Mouse (Mus musculus): ENCODE results near the gene Cacna1f. TPM values are rescaled to one million over a fixed set of nuclear protein-coding genes. Genes with fewer than 3 reads are reported as not detected.

The Cacna1f gene
- polyA plus RNA-seq, 1 experiment from 2014 or later = not detected

- no peak for ATAC-seq (ENCODE audit: low FRiP score)
- no peaks in the 10 kb centered on the region for H3K4me1 ChIP-seq
- H3K4me2 ChIP-seq = no peak overlapping the region
- H3K27me3 ChIP-seq = no peaks in the 10 kb centered on the region
- no peak overlapping the region for H3K27ac ChIP-seq
- peaks cover 6% of the 10 kb centered on the region for H3K36me3 ChIP-seq (replicated peaks)
- H3K4me3 ChIP-seq (replicated peaks) = no peak overlapping the region
- H3K9me3 ChIP-seq = no peaks in the 10 kb centered on the region
- no peak overlapping the region for H3K9ac ChIP-seq
- WGBS = 89% methylated on average over 11 of the region's 11 CpGs
Observed at GRCm38 (mm10) chrX:7664791-7665190, 57.9 kb downstream of the Cacna1f start.

- no peak for ATAC-seq (ENCODE audit: low FRiP score)
- no peaks in the 10 kb centered on the region for H3K27me3 ChIP-seq
- no peaks in the 10 kb centered on the region for H3K4me1 ChIP-seq
- WGBS = 75% methylated on average over 21 of the region's 21 CpGs
- no peak overlapping the region for H3K4me2 ChIP-seq
- H3K9me3 ChIP-seq = no peaks in the 10 kb centered on the region
- H3K4me3 ChIP-seq (replicated peaks) = no peak overlapping the region
- H3K27ac ChIP-seq = no peak overlapping the region
- peaks cover 6% of the 10 kb centered on the region for H3K36me3 ChIP-seq (replicated peaks)
- H3K9ac ChIP-seq = no peak overlapping the region
Observed at GRCm38 (mm10) chrX:7665739-7666502, 59.0 kb downstream of the Cacna1f start.

GRCm38 (mm10) chrX:7670390-7670881, 63.6 kb downstream of the Cacna1f start:
- peak overlapping the region; percentile 56; the same call in 1 of the 2 replicates for H3K27ac ChIP-seq
- H3K4me3 ChIP-seq (replicated peaks) = peak overlapping the region; percentile 43
- peak; percentile 87 for ATAC-seq (ENCODE audit: low FRiP score)
- no peaks in the 10 kb centered on the region for H3K9me3 ChIP-seq
- H3K9ac ChIP-seq = peak overlapping the region; percentile 60
- 21% methylated on average over 18 of the region's 19 CpGs for WGBS
- H3K27me3 ChIP-seq = no peaks in the 10 kb centered on the region
- peaks cover 6% of the 10 kb centered on the region for H3K36me3 ChIP-seq (replicated peaks)
- H3K4me2 ChIP-seq = peak overlapping the region; percentile 54
- H3K4me1 ChIP-seq = no peaks in the 10 kb centered on the region

- 0 out of 2 replicates have a peak, but pooled peaks cover 2% of the 10 kb centered on the region for H3K9me3 ChIP-seq
- peak within 1 kb of the TSS; percentile 54 for H3K4me2 ChIP-seq
- no peaks in the 10 kb centered on the region for H3K4me1 ChIP-seq
- ATAC-seq (ENCODE audit: low FRiP score) = peak; percentile 74
- H3K27me3 ChIP-seq = no peaks in the 10 kb centered on the region
- H3K4me3 ChIP-seq (replicated peaks) = peak within 1 kb of the TSS; percentile 43
- 19% methylated on average over 34 of the region's 36 CpGs for WGBS
- H3K27ac ChIP-seq = peak within 1 kb of the TSS; percentile 56; the same call in 1 of the 2 replicates
- H3K9ac ChIP-seq = peak within 1 kb of the TSS; percentile 60
- H3K36me3 ChIP-seq (replicated peaks) = peaks cover 6% of the 10 kb centered on the region
Observed at GRCm38 (mm10) chrX:7670921-7671623, 64.2 kb downstream of the Cacna1f start, which contains the start of gene Plp2. Plp2 (minus strand) TSS chrX:7671390.

- no peaks in the 10 kb centered on the region for H3K36me3 ChIP-seq (replicated peaks)
- WGBS = 65% methylated on average over 6 of the region's 6 CpGs
- H3K27me3 ChIP-seq = no peaks in the 10 kb centered on the region
- H3K4me2 ChIP-seq = no peak overlapping the region
- 0 out of 2 replicates have a peak, but pooled peaks cover 2% of the 10 kb centered on the region for H3K9me3 ChIP-seq
- H3K9ac ChIP-seq = no peak overlapping the region
- ATAC-seq (ENCODE audit: low FRiP score) = no peak
- no peak overlapping the region for H3K4me3 ChIP-seq (replicated peaks)
- no peak overlapping the region for H3K27ac ChIP-seq
- H3K4me1 ChIP-seq = no peaks in the 10 kb centered on the region
Observed at GRCm38 (mm10) chrX:7672739-7673138, 65.9 kb downstream of the Cacna1f start.

GRCm38 (mm10) chrX:7673578-7674281, 66.8 kb downstream of the Cacna1f start:
- Histone ChIP-seq H3K27ac (no peak overlapping the region), H3K4me2 (no peak overlapping the region), H3K36me3 (replicated peaks) (no peaks in the 10 kb centered on the region), H3K9ac (no peak overlapping the region), H3K4me1 (no peaks in the 10 kb centered on the region), H3K4me3 (replicated peaks) (no peak overlapping the region), H3K9me3 (0 out of 2 replicates have a peak, but pooled peaks cover 2% of the 10 kb centered on the region), H3K27me3 (no peaks in the 10 kb centered on the region)
- no peak for ATAC-seq (ENCODE audit: low FRiP score)
- 37% methylated on average over 12 of the region's 12 CpGs for WGBS

GRCm38 (mm10) chrX:7674284-7675000, 67.6 kb downstream of the Cacna1f start:
- no peaks in the 10 kb centered on the region for H3K36me3 ChIP-seq (replicated peaks)
- H3K27me3 ChIP-seq = no peaks in the 10 kb centered on the region
- H3K27ac ChIP-seq = no peak overlapping the region
- H3K9me3 ChIP-seq = 0 out of 2 replicates have a peak, but pooled peaks cover 2% of the 10 kb centered on the region
- peak overlapping the region; percentile 13; the same call in 1 of the 2 replicates for H3K4me3 ChIP-seq (replicated peaks)
- H3K4me1 ChIP-seq = no peaks in the 10 kb centered on the region
- peak overlapping the region; percentile 36 for H3K4me2 ChIP-seq
- no peak for ATAC-seq (ENCODE audit: low FRiP score)
- no peak overlapping the region for H3K9ac ChIP-seq
- 35% methylated on average over 28 of the region's 28 CpGs for WGBS

- Histone ChIP-seq H3K36me3 (replicated peaks) (no peaks in the 10 kb centered on the region), H3K27me3 (no peaks in the 10 kb centered on the region), H3K9me3 (0 out of 2 replicates have a peak, but pooled peaks cover 2% of the 10 kb centered on the region), H3K4me3 (replicated peaks) (no peak overlapping the region), H3K9ac (no peak overlapping the region), H3K4me1 (no peaks in the 10 kb centered on the region), H3K4me2 (peak overlapping the region; percentile 36), H3K27ac (no peak overlapping the region)
- ATAC-seq (ENCODE audit: low FRiP score) = no peak
- 41% methylated on average over 10 of the region's 10 CpGs for WGBS
Observed at GRCm38 (mm10) chrX:7675001-7675380, 68.1 kb downstream of the Cacna1f start.

- no peak overlapping the region for H3K27ac ChIP-seq
- H3K9me3 ChIP-seq = 0 out of 2 replicates have a peak, but pooled peaks cover 2% of the 10 kb centered on the region
- no peaks in the 10 kb centered on the region for H3K36me3 ChIP-seq (replicated peaks)
- WGBS = 34% methylated on average over 3 of the region's 3 CpGs
- no peak for ATAC-seq (ENCODE audit: low FRiP score)
- H3K4me3 ChIP-seq (replicated peaks) = no peak overlapping the region
- H3K4me1 ChIP-seq = no peaks in the 10 kb centered on the region
- no peak overlapping the region for H3K4me2 ChIP-seq
- H3K27me3 ChIP-seq = no peaks in the 10 kb centered on the region; the same call in 1 of the 2 replicates
- H3K9ac ChIP-seq = no peak overlapping the region
Observed at GRCm38 (mm10) chrX:7678986-7679385, 72.1 kb downstream of the Cacna1f start.

GRCm38 (mm10) chrX:7679405-7680056, 72.6 kb downstream of the Cacna1f start:
- no peaks in the 10 kb centered on the region for H3K4me1 ChIP-seq
- H3K4me3 ChIP-seq (replicated peaks) = peak overlapping the region; percentile 29
- no peak overlapping the region for H3K27ac ChIP-seq
- H3K27me3 ChIP-seq = no peaks in the 10 kb centered on the region; the same call in 1 of the 2 replicates
- no peak overlapping the region for H3K9ac ChIP-seq
- peak overlapping the region; percentile 52 for H3K4me2 ChIP-seq
- WGBS = 17% methylated on average over 27 of the region's 27 CpGs
- no peaks in the 10 kb centered on the region for H3K36me3 ChIP-seq (replicated peaks)
- peak; percentile 94 for ATAC-seq (ENCODE audit: low FRiP score)
- H3K9me3 ChIP-seq = 0 out of 2 replicates have a peak, but pooled peaks cover 2% of the 10 kb centered on the region

- WGBS = 30% methylated on average over 11 of the region's 12 CpGs
Observed at GRCm38 (mm10) chrX:7680057-7680412, 73.2 kb downstream of the Cacna1f start.

More at GRCm38 (mm10) chrX:7680057-7680412, 73.2 kb downstream of the Cacna1f start:
- H3K36me3 ChIP-seq (replicated peaks) = no peaks in the 10 kb centered on the region
- H3K9me3 ChIP-seq = 0 out of 2 replicates have a peak, but pooled peaks cover 2% of the 10 kb centered on the region
- no peaks in the 10 kb centered on the region; the same call in 1 of the 2 replicates for H3K27me3 ChIP-seq
- H3K4me2 ChIP-seq = peak overlapping the region; percentile 52
- peak; percentile 53 for ATAC-seq (ENCODE audit: low FRiP score)
- peak overlapping the region; percentile 29 for H3K4me3 ChIP-seq (replicated peaks)
- no peak overlapping the region for H3K9ac ChIP-seq
- no peaks in the 10 kb centered on the region for H3K4me1 ChIP-seq
- no peak overlapping the region for H3K27ac ChIP-seq
